Mouse (Mus musculus): Measurements from ENCODE around the gene Kctd17.
A peak's percentile ranks its signal among the peaks of the same experiment; 100 is the strongest.

The Kctd17 gene

DNA sequence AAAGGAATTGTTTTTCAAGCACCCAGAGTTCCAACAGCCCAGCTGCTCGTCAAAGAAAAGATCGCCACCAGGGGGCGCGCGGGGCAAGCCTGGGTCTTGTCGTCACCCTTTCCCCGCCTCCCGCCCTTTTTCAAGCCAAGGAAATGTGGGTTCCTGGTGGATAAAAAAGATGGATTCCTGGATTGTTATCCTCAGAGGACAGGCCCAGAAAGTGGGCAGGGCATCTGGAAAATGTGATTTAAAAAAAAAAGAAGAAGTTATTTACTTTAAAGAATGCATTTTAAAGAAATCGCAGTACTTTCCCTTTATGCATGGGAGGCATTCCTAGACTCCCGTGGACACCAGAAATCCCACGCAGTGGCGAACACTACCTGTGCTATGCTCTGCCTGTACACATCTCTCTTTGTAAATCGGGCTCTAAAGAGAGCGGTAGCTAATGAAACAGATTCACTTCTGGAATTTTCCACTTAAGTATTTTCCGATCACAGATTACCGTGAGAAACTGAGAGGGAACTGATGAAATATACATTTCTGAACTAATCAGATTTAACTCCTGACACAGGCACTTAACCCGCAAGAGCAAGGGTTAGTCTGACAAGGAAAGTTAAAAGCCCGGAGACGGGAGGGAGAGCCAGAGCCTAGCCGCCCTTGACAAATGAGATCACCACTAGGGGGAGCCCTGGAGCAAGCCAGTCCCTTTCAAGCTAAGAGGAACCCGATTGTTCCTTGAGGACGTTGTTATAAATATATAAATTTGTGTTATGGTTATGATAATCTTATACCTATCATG is 19.6 kb downstream of the Kctd17 start:
- peak; percentile 72 for DNase-seq (ENCODE audit: low read depth, low spot score)

DNA sequence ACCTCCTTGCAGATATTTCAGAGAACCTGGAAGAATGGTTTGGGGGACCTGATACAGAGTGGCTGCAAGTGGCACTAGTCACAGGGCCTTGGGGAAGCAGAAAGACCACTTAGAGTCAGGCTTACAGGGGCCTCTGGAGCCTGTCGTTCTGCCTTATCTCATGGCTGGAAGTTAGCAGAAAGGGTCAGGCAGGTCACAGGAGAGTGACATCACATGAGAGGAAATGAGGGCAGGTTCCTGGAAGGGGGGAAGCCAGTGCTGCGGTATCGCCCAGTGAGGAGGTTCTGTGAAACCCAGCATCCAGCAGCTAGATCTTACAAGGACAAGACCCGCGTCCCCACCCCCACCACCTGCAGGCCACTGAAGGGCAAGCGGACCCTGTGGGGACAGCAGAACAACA is 20.8 kb downstream of the Kctd17 start:
- no peak for DNase-seq (ENCODE audit: low read depth, low spot score)

DNA sequence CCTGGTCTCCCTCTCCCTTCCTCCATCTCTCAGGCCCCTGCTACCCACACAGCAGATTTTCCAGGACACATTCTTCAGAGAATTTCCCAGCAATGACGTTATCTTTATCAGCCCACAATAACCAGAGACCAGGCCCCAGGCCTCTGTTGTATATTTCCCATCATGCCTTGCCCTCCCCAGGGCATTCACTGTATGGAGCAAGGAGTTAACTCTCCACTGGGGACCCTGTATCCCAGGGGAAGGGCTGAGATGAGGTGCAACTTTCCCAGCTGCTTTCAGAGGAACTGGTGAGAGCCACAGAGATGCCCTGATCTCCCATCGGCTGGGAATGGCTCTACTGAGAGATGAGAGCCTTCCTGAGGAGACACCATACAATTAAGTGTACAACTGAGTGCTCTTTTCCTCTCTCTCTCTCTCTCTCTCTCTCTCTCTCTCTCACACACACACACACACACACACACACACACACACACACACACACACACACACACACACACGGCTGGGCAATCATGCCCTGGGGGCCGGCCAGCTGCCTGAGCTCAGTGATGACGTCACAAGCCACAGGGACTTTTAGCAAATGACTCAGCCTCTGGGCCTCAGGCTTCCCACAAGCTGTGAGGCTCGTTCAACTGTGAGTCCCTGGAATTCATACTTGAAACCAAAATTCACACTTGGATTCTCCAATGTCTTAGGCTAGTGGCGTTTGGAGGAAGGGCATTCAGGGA is 21.5 kb downstream of the Kctd17 start:
- DNase-seq (ENCODE audit: low read depth, low spot score): no peak

DNA sequence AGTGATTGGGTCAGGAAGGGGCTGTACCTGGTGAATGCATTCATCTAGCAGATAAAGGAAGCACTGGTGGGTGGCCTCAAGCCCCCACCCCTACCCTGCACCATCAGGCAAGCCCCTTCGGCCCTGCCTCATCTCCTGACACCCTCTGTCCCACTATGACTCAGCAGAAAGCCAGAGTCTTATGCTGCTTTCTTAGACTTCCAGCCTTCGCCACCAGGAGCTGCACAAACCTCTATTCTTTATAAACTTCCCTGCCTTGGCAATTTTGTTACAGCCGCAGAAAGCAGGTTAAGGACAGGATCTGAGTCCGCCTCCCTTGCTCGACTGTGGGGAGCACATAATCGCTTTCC is 22.0 kb downstream of the Kctd17 start:
- no peak for DNase-seq (ENCODE audit: low read depth, low spot score)

DNA sequence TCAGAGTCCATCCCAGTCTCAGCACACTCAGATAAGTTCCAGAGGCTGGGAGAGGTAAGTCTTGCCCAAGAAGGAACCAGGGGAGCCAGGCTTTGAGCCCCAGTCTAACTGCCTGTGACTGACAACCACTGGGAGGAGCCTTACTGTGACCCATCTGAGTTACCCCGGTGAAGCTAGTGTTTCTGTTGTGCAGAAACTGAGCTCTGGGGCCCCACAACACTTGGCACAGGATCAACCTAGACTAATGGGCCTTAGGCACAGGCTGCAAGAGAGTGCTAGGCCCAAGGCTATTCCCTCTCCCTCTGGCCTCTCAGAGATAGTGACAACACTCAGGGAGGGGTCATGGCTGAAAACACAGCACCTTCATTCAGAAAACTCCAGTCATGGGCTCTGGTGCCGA is 22.8 kb downstream of the Kctd17 start:
- no peak for DNase-seq (ENCODE audit: low read depth, low spot score)

DNA sequence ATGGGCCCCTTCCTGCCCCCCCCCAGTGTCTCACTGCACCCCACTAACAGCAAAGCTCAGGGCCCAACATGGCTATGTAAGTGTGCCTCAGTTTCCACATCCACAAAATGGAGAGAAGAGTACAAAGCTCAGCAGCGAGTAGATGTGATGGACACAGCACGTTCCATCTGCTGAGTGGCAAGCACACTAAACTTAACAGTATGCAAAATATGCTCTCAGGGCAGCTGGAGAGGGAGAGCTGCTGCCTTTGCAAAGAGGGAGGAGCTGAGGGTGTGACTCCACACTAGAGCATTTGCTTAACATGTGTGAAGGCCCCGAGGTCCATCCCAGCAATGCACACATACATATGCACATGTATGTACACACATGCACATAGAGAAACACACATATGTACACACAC is 24.6 kb downstream of the Kctd17 start:
- no peak for DNase-seq (ENCODE audit: low read depth, low spot score)

DNA sequence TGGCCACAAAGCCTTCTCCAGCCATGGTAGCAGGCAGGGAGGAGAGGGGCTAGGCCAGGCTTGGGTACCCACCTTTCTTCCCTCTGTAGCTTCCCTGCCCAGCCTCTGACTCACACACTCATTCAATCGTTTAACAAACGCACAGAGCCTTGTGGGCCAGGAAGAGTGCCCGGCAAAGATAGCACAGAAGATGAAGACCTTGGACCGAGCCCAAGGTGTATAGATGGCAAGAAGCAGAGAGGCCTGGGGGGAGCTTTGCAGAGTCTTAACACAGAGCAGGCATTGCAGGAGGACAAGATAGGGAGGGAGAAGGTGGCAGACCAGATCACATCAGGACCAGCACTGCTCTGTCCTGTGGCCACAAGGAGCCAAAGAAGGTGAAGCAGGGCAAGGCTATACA is 26.8 kb downstream of the Kctd17 start:
- no peak for DNase-seq (ENCODE audit: low read depth, low spot score)

DNA sequence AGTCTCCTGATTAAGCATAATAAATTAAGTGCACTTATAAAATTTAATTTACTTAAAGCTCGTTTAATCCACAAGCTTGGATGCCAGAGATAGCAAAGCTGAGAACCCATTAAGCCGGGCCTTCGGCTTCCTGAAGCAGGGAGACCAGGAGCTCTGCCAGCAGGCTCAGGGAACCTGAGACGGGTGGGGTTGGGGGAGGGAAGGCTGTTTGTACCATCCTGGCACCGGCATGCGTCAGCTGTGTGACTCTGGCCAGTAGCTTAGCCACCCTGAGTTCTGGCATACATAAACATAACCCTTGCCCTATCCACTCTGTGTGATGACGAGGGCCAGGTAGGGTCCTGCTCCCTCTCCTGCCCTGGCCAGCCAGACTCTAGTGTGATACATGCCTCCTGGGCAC is 27.7 kb downstream of the Kctd17 start:
- DNase-seq (ENCODE audit: low read depth, low spot score): no peak

DNA sequence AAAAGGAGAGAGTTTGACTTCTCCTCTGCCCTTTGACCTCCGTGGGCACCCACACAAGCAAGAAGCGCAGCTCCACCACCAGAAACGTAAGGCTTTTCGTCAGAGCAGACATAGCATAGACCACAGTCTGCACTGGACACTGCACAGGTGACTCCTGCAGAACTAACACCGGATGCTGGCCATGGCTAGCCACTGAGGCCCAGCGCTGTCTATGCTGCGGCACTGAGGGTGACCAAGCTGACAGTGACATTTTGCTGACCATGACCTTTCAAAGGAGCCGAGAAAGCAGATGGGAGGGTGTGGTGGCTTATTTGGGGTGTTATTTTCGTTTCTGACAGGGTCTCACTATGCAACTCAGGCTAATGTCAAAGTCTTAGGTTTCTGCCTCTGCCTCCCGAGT is 28.8 kb downstream of the Kctd17 start:
- DNase-seq (ENCODE audit: low read depth, low spot score): no peak

DNA sequence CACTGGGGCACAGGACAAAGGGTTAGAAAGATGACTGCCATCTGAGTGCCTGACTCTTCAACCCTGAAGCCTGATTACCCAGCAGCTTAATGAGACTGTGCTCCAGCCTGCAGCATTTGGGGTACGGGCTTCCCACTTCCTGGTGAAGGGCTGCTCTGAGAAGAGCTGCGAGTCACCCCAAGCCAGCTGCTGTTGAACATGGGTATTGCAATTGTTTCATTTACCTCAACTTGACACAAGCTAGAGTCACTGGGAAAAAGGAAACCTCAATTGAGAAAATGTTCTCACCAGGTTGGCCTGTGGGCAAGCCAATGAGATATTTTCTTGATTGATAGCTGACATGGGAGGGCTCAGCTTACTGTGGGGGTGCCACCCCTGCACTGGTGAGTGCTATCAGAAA is 34.6 kb downstream of the Kctd17 start:
- DNase-seq (ENCODE audit: low read depth, low spot score): no peak

DNA sequence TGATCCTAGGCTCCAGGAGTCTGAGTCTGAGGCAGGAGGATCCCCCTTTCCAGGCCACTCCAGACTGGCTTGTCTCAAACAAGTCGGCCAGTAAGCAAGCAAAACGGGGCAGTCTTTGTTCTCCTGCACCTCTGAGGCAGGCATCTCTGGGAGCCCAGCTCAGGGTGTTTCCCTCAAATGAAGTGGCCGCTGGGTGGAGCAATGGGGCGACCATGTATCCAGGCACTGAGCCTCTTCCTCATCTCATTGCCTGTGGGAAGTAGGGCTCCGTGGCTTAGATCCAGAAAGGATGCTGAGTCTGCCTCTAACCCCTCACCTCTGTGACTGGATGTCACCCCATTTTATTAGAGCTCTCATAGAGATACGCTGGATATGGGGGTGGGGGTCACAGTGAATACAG is 38.4 kb downstream of the Kctd17 start:
- DNase-seq (ENCODE audit: low read depth, low spot score): no peak

DNA sequence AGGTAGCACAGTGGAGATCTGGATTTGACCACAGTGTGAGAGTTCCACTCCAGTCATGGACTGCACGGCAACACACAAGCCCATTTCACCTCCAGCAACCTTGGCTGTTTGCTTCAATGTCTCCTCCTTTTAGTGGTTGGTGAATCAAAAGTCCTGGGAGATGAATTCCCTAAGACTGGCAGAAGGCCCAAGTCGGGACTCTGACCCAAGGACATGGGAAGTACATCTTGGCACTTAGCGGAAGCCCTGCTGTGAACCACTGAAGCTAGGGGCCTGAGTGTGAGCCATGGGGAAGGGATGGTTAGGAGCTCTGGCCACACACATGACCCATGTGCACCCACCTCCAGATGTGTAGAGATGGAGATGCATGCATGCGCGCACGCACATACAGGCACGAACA is 39.2 kb downstream of the Kctd17 start:
- no peak for DNase-seq (ENCODE audit: low read depth, low spot score)

DNA sequence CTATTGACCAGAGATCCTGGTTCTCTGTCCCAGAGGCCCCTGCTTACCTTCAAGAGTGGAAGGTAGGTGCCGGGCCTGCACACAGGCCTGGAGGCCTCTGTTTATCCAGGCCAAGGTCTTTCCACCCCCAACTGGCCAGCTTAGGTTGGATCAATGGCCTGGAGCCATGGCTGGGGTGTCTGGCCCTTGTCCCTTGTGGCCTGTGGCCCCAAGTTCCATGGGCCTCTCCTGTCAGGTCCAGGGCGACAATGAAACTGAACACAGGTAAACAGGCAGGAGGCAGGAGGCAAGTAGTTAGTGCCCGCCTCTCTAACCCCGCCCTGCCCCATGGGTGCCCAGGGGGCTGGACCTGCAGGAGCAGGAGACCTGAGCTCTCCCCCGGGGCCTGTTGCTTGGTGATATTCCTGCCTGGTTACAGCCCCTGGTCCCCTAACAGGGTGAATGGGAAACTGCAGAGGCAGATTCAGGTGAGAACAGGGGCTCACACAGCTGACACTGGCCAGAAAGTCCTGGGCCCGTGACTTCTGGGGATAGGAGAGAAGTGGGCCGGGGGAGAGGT is 40.1 kb downstream of the Kctd17 start, which contains the start of gene Tmprss6:
Gene Tmprss6, minus strand, starts transcription at position 256 of the 559 bp plus-strand sequence.
- no peak for DNase-seq (ENCODE audit: low read depth, low spot score)

DNA sequence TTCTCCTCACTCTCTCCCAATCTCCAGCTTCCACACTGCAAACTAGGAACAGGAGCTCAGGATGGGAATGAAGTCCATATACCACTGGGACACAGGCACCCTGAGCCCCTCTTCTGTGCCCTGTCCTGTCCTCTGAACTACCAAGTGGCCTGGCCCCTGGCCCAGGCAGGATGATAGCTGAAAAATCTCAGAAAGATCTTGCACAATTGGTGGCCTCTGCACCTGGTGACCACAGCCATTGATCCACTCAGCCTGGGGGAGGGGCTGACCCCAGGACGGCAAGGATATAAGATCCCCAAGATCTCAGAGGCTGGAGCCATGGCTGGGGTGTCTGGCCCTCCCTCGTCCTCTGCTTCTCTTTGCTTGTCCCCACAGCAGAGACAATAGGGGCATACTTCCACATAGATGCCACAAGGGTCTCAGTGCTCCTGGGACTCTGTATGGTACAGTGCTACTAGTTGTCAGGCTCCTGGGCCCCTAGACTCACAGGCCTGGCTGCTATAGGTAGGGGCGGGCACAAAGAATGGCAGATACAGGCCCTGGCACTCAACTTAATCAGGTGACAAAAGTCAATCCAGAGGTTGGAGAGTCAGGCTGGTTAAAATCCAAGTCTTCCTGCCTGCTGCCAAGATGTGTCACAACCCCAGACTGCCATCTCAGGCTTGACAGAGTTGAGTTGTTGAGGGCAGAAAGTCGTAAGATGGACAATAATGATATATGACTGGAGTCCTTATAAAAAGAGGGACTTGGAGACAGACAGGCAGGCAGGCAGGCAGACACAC is 42.3 kb downstream of the Kctd17 start:
- no peak for DNase-seq (ENCODE audit: low read depth, low spot score)

DNA sequence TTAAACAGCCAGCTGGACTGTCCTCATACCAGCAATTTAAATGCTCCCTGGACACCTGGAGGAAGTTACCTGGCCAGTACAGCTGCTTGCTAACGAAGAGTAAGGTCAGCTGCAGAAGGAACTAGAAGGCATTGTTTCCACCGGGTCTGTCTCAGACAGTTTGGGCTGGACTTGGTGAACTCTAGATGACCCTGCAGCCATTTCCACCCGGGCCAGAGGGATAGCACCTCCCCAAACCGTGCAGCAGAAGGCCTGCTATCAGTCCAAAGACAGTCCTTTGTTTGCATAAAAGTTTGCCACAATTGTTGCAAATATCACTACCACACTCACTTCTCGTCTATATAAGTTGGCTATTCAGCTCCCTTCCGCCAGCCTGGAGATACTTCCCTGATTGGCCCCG is 43.5 kb downstream of the Kctd17 start:
- DNase-seq (ENCODE audit: low read depth, low spot score): no peak

DNA sequence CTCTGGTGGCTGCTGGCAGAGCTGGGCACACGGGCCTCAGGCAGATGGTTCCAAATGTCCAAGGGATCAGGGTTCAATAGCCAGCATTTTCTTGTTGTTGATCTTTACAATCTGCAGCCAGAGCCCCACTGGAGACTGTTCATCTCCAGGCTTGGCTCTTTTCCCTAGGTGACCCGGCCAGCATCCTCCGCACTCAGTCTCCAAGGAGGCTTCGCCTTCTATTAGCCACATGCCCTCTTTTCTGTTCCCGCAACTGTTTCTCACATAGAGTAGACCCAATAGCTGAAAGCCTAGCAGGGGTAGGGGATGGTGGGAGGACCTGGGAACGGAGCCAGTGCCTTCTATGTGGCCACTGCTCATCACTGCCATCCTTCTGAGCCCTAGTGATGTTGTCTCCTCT is 45.1 kb downstream of the Kctd17 start:
- DNase-seq (ENCODE audit: low read depth, low spot score): no peak

DNA sequence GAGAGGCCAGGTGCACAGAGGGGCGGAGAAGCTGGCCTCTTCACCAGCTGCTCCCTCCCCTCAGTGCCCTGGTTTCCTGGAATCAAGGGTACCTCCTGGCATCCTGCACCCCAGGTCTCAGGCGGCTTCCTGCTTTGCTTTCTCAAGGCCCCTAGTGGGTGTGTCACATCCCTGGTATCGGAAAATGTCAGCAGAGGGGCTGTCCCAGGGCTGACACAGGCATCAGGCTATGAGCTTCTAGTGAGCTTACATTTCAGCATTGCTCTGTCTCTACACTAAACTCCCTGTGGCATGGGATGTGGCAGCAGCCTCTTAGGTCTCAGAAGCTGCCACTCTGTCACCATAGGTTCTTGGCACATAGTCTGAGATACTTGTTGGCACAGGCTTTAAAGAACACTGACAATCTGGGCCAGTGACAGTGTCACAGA is 47.3 kb downstream of the Kctd17 start:
- DNase-seq (ENCODE audit: low read depth, low spot score): no peak

DNA sequence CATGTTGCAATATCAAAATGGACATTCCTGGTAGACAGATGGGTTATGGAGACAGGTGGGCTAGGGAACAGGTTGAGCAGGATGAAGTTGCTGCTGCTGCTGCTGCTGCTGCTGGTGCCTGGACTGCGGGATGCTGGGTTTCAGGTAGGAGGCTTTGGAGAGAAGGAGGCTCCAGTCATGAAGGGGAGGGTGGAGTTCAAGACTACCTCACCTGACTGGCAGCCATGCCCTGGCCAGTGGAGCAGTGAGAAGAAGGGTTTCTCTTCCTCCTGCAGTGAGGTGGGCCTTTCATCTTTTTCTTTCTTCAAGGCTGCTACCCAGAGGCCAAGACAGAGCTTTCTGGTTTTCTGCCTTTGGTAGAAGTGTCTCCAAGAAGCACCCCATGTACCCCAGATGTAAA is 48.5 kb downstream of the Kctd17 start:
- DNase-seq (ENCODE audit: low read depth, low spot score): no peak

DNA sequence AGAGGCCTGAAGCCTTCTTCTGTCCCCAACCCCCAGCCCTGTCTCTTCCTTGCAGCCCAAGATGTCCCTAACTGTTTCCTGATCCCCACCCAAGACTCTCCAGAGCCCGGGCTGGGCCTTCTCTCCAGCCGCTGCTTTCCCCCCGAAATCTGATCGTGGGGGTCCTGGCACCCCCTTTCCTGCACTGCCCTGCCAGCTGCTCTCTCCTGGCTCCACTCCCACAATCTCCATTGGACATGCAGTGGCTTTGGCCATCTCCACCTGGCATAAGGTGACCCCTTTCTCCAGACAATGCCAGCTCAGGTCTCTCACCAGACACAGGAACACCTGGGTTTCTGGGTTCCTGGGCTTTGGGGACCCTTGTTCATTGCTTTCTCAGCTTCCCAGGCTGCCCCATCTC is 49.7 kb downstream of the Kctd17 start:
- no peak for DNase-seq (ENCODE audit: low read depth, low spot score)

DNA sequence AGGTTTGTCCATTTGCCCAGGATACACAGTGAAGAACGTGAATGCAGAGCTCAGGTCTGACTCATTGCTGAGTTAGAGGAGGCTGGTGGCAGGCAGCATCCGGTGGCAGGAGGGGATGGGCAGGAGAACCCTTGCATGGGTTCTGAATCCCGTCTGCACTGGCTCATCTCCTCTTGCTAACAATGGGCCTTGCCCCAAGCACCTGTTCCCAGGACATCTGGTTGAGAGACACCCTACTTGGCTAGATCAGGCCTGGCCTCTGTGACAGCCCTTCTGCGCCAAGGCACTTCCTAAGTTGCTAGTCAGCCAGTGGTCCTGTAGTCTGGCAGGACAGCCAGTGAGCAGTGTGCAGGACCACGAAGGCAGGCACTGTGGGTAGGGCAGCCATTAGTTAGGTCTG is 51.1 kb downstream of the Kctd17 start:
- no peak for DNase-seq (ENCODE audit: low read depth, low spot score)

DNA sequence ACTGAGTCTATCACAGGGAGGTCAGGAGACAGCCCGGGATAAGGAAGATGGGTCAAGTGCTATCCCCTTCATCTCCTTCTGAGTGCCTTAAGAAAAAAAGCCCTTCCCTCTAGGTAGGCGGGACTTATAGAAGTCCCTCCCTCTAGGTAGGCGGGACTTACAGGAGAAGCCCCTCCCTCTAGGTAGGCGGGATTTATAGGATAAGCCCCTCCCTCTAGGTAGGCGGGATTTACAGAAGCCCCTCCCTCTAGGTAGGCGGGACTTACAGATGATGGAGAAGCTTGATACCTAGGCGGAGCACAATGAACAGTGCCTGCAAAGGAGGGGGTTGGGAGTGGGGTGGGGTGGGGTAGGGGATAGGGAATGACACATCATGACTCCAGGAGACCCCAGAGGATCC is 51.7 kb downstream of the Kctd17 start:
- peak; percentile 4 for DNase-seq (ENCODE audit: low read depth, low spot score)

DNA sequence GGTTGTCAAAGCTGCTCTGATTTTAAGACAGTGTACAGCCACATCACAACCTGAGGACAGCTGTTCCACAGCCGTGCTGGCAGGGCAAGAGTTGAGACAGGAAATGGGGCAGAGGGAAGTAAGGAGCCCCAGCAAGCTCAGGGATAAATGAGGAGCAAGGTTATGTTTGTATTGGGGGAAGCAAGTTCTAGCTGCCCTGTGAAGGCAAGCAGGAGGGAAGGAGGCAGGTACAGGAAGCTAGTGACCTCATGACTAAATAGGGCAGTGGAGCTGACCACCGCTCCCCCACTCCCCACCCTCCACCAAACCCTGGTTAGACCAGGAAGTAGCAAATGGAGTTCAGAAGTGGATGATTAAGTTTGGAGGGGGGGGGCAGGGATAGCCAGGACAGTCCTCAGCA is 52.6 kb downstream of the Kctd17 start:
- DNase-seq (ENCODE audit: low read depth, low spot score): no peak

All from retina, adult 2 months (tissue).